Mouse (Mus musculus): ENCODE data around the gene Vps26a.
"Not testable (repeated sequence)": the region's sequence is repeated elsewhere in the genome, so short reads cannot be mapped to it uniquely, and the experiment has no call there.

Gene Vps26a

GRCm38 (mm10) chr10:62500916-62501615 lies 14.5 kb upstream of the Vps26a start:
- no peak for DNase-seq (ENCODE audit: low read depth, low spot score)

DNA sequence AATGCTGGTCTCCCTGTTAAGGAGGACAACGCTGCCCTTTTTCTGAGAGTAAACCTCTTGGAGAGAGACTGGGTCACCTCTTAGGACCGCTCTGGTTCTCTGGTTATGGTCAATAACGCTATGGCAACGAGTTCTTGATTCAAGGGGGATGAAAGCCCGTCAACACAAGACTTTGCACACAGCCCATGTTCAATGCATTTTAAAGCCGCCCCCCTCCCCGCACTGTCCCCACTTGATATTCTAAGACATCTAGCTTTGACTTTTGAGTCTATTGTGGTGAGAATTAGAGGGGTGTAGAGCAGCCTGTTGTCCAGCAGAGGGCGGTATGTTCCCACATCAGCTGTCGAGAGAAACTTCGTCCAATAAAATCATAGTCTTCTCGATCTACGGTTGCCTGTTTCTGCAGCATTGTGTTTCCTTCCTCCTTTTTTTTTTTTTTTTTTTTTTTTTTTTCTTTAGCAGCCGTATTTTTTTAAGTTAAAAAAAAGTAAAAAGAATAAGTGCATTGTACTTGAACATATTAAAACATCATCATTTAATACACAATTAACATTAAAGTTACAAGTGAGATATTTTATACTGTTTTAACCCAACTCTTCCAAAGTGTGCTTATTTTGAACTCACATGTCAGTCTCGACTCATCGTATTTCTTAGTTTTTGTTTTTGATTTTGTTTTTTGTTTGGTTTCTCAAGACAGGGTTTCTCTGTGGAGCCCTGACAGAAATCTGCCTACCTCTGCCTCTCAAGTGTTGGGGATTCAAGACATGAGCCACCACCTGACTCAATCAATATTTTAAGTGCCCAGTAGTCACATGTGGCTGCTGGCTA lies 13.7 kb upstream of the Vps26a start:
- DNase-seq (ENCODE audit: low read depth, low spot score): peak; percentile 74

DNA sequence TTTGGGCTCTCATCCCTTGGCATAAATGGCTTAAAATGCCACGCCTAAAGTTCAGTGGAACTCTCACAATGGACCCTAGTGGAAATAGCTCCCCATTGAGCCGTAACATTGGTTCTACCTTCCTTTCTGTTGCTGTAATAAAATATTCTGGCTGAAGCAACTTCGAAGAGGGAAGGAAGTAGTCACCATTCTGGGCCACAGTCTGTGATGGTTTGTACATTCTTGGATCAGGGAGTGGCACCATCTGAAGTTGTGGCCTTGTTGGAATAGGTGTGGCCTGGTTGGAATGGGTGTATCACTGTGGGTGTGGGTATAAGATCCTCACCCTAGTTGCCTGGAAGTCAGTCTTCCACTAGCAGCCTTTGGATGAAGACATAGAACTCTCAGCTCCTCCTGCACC lies 5.1 kb upstream of the Vps26a start:
- DNase-seq (ENCODE audit: low read depth, low spot score): not testable (repeated sequence)

DNA sequence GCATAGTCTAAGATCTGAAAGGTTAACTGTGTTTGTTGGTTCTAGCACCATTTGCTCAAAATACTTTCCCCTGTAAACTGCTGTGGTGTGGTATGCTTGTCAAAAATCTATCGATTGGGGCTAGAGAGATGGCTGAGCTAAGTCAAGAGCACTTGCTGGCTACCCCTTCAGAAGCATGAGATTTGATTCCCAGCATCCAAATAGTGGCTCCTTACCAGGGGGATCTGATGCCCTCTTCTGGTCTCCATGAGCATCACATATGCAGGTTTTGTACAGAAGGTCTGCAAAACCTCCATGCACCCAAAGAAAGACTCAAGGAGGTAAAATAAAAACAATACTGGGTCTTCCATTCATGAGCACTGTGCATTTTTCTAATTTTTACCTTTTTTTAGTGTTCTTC lies 1.7 kb upstream of the Vps26a start:
- peak; percentile 42 for DNase-seq (ENCODE audit: low read depth, low spot score)

DNA sequence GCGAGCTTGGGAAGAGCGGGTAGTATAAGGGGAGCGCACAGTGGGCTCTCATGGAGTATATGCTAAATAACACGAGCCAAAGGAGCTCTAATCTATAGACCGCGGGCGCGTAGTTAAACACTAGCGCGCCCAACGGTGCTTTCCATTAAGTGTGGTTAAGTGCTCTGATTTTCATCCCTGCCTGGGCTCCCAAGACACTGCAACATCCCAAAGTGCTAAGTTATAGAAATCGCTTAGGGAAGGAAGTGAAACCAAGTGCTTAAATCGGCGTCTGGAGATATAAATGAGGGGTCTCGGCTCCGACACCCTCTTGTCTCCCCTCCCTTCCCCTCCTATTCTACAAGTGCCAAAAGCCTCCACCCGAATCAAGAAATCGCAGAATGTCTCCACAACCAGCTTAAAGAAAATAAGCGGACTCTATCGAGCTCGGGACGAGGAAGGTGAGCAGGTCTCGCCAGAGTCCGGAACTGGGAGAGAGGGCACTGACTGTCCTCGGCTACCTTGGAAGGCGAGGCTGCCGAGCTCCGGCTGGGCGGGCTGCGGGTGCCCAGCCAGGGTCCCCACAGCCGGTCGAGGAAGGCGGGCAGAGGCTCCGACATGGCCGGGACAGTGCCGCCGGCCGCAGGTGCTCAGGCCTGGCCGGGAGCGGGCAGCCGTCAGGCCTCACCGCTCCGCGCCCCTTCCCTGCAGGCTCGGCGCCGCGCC lies 575 bp downstream of the Vps26a start:
- no peak for DNase-seq (ENCODE audit: low read depth, low spot score)

- DNase-seq (ENCODE audit: low read depth, low spot score): no peak
These were observed 5.3 kb downstream of the Vps26a start for GRCm38 (mm10) chr10:62481108-62481852.

GRCm38 (mm10) chr10:62476980-62477379 lies 9.6 kb downstream of the Vps26a start:
- no peak for DNase-seq (ENCODE audit: low read depth, low spot score)

DNA sequence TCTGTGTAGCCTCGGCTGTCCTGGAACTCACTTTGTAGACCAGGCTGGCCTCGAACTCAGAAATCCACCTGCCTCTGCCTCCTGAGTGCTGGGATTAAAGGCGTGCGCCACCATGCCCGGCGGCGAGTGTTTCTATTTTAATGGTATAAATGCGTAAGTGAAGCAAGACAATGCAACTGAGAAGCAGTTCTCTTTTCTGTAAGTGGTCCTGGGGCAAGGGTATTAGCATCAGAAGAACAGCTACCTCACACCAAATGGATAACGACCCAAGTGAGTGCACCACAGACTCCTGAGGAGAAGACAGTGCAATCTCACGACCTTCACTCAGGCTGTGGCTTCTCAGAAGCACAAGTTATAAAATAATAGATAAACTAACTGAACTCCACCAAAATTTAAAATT lies 11.7 kb downstream of the Vps26a start:
- no peak for DNase-seq (ENCODE audit: low read depth, low spot score)

DNA sequence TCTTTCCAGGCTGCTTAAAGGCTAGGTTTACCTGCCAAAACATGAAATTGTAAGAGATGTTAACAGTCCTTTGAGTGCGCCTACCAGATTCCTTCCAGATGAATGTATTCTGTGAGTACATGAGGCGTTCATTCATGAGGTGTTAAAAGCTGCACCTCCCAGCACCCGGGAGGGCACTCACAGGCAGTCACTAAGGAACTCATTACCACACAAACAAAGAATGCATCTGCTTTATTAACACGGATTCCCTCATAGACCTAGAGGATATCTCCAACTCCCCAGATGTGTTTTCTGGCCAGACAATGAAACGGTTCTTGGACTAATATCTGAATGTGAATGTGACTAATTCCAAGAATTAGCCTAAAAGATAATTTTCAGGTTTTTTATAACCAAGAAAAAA lies 15.5 kb downstream of the Vps26a start:
- no peak for DNase-seq (ENCODE audit: low read depth, low spot score)

- DNase-seq (ENCODE audit: low read depth, low spot score): no peak
These were observed 16.9 kb downstream of the Vps26a start for GRCm38 (mm10) chr10:62469736-62470135.

DNA sequence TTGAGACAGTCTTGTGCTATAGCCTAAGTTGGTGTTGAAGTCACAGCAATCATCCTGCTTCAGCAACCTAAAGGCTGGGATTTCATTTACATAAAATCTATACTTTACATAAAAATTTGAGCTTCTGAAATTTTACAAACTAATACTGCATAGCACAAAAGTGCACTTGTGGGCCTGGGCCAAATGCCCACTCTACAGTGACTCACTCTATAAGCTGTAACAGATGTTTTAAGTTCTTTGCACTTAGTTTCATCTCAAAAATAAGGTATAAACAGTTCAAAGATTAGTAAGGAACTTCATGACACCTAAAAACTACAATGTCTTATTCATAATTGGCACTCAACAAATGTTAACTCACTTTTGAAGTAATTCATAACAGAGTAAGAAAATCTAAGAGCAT lies 25.3 kb downstream of the Vps26a start:
- DNase-seq (ENCODE audit: low read depth, low spot score): no peak

DNA sequence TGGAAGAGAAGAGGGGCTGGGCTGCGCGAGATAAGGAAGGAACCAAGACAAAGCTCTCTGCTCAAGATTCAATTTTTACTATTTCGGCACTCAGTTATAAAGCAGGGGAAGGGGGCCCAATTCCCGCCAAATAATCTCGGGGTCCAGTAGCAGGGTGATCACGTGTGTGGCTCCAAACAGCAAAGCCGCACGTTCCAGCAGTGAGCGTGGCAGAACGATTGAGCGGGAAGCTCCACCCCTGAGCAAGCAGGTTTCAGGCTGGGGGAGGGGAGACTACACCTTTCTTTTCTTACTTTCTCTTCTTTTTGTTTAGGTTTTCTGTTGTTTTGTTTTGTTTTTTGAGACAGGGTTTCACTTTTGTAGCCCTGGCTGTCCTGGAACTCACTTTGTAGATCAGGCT lies 34.6 kb downstream of the Vps26a start:
- not testable (repeated sequence) for DNase-seq (ENCODE audit: low read depth, low spot score)

DNA sequence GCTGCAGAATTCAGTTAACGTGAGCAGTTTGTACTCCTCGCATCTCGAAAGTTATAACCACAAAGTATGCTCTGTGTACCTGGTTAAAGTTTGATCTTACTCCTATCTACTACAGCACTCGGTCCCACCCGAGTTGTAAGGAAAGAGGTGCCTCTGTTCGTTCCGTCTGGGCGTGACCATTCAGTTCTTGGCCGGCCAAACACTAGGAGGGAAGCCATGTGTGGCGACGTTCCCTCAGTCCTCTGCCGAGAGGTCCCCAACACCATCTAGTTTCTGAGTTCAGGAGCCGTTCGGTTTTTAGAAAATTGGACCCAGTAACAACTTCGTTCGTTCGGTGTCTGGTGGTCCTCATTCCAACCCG lies 36.3 kb downstream of the Vps26a start:
- DNase-seq (ENCODE audit: low read depth, low spot score): no peak

DNA sequence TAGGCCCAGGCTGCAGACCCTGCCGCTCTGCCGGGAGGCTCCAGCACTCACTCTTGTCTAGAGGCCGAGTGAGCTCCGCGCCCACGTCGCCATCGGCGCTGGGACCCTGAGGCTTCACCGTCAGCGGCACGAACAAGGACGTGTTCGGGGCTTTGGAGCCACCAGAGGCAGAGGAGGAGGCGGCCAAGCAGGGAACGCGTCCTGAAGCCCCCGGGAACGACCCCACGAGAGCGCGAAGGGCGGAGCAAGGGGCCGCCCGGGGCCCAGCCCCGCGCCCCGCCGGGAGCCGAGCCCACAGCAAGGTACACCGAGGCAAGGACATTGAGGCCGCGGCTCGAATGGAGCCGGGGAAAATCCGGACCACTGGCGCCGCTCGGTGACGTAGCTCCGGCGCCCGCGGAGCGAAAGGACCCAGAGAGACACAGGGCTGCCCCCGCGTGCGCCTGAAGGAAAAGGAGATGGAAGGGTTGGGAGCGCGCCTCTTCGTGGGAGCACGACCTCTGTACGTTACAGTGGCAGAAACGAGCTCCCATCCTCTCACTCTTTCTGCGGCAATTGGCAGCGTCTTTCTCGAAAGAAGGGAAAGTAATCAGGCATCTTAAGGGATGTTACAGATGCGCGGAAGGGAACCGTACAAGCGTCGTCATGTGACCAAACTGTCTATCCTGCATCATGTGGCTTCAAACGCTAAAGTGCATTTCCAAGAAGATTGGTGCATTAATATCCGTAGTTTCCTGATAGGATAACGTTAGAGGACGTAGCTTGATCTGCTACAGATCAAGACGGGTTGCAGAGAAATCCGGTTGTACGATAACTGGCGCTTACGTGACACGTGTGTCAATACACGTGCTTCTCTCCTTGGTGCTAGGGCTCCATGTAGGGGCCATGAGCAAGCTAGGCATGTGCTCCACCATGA lies 37.0 kb downstream of the Vps26a start, which contains the start of the genes 4930507D05Rik and Supv3l1:
TSS of gene 4930507D05Rik (plus strand) at position 126 of the 916 bp plus-strand sequence.
TSS of gene Supv3l1 (minus strand) at position 375 of the 916 bp plus-strand sequence.
- peak; percentile 91 for DNase-seq (ENCODE audit: low read depth, low spot score)

GRCm38 (mm10) chr10:62430427-62430826 lies 56.2 kb downstream of the Vps26a start:
- no peak for DNase-seq (ENCODE audit: low read depth, low spot score)

GRCm38 (mm10) chr10:62425081-62425871 lies 61.3 kb downstream of the Vps26a start:
- DNase-seq (ENCODE audit: low read depth, low spot score): no peak

DNA sequence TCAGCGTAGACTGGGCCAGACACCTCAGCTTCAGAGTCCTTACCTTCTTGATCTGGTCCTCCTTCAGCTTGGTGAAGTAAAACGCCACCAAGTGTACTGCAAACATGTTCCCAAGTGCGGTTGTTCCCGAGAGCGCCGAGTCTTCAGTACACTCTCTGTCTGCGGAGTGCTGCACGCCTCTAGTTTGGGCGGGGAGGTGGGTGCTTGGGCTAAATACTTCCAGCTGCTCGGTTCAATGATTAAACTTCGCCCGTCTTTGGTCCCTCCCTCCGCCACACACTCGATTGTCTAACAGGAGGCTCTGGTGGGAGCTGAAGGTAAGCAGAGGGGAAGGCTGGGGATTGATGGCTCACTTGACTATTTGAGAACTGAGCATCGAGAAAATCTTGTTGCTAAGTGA lies 64.3 kb downstream of the Vps26a start, which contains the start of gene Hkdc1:
TSS of gene Hkdc1 (minus strand) at position 237 of the 400 bp plus-strand sequence.
- DNase-seq (ENCODE audit: low read depth, low spot score): no peak

DNA sequence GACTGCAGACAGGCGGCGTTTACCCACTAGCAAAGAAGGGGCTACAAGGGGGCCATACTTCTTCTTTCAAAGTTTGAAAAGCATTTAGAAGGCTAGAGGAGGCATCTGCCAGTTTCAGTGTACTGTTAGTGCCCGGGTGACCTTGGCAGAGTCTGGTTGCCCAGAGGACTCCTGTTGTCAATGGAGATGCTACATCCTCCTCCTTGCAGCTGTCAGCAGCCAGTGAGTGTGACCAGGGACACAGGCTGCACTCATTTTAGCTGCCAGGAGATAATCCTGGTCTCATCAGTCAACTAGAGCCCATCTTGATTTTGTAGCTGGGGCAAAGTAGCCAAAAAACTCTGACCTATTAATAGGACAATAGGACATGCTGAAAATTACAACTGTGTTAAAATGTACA lies 65.5 kb downstream of the Vps26a start:
- no peak for DNase-seq (ENCODE audit: low read depth, low spot score)

DNA sequence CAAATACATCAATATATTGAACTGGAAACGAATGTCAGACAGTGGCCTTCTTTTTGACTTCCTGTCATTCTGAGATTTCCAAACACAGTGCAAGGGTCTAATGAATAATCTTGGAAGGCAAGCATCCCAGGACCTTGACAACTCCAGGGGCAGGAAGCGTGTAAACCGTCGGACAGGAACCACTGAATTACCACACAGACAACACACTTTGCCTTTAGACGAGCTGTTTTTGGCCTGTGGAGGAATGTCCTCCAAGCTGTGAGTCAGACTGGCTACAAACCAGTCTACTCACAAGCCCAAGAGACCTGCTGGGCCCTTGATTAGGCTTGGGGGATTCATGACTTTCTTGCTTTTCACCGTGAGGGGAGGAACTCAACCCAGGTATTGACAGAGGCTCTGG lies 66.2 kb downstream of the Vps26a start:
- DNase-seq (ENCODE audit: low read depth, low spot score): no peak

DNA sequence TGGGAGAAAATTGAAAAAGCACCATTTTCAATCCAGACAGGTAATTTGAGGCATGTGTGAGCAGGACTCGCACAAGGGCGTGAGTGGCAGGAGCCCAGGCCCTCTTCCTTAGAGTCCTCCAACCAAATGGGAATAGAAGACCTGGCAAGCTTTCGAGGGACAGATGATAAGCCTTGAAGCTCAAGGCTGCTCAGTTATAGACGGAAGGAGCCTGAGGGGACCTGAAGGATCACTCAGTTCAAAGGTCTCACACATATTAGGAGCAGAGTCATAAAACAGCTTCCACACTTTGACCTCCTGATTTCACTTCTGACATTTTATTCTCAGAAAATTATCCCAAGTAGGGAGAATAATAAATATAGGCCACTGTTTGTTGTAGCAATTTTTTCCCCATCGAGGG lies 67.2 kb downstream of the Vps26a start:
- no peak for DNase-seq (ENCODE audit: low read depth, low spot score)
